Mouse (Mus musculus): ENCODE measurements at regions not wholly inside any gene's neighbourhood (a gene's known extent, or its start where the extent isn't known, plus 50 kb on each side); places are given as distances from the start of the nearest gene placed in this dataset.

GRCm38 (mm10) chr2:159534951-159535350 lies 740.3 kb downstream of the Dhx35 start:
- DNase-seq (ENCODE audit: extremely low spot score), result no peak

DNA sequence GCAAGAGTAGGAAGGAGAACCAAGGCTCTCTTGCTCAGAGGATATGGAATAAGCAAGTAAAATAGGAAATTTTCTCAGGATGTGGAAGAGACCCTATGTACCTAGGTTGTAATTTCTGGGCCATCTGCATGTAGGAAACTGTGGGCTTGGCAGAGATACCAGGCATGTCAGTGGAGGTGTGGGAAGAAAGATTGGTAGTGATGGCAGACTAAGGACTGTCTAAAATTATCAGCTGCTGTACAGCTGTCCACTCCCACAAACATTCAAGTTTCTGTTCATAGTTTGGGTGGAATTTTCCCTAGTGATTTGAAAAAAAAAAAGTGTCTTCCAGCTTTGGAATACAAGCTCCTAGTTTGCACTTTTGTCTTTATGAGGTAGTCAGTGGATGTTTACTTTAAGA lies 744.7 kb downstream of the Dhx35 start:
- DNase-seq (ENCODE audit: extremely low spot score), result no peak

- no peak for DNase-seq (ENCODE audit: extremely low spot score)
These were observed 763.0 kb downstream of the Dhx35 start for GRCm38 (mm10) chr2:159557567-159557966.

DNA sequence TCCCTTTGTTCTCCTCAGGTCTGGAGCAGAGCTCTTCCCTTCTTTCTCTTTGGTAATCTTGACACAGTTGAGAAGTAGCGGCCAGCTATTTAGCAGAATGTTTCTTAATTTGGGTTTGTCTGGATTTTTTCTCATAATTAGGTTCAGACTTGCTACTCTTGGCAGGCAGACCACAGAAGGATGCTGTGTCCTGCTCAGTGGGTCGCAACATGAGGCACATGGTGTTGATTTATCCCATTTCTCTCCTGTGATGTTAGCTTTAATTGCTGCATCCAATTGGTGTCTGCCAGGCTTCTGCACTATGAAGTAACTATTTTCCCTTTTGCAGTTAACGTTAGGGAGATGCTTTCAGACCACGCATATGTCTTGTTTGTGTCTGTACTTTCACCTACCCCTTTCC lies 768.7 kb downstream of the Gm826 start:
- DNase-seq (ENCODE audit: extremely low spot score), result no peak

GRCm38 (mm10) chr2:159565921-159566320 lies 768.0 kb downstream of the Gm826 start:
- no peak for DNase-seq (ENCODE audit: extremely low spot score)

DNA sequence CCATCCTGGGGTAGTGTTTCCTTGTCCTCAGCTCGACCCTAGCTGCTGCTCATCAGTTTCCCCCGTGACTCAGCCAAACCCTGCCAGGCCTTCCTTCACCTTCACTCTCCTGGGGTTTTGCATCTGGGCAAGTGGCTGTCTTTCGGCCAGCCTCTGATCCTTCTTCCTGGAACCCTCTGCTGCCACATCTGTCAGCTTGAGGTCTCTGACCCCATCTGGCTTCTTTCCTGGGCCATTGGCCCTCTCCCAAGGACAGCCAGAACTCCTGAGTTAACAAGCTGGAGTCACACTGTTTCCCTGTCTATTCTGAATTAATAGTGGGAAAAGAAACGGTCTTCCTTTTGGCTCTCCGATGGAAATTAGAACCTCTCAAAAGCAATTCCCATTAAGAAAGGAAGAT lies 767.5 kb downstream of the Gm826 start:
- no peak for DNase-seq (ENCODE audit: extremely low spot score)

DNA sequence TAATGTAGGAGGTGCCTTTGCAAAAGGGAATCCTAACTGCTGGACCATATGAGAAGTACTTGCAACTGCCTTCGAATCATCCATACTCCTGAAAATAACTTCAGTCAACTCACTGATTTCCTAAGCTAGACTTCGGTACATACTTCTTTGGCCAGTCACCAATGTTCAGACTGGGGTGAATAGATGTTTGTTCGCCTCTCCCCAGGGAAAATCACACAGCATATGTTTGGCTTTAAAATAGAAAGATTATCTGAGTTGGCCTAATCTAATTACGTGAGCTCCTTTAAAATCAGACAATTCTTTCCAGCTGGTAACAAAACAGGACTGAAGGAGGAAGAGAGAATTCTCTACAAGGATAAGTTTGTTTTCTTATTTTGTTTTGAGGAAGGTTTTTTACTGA lies 765.6 kb downstream of the Gm826 start:
- no peak for DNase-seq (ENCODE audit: extremely low spot score)

DNA sequence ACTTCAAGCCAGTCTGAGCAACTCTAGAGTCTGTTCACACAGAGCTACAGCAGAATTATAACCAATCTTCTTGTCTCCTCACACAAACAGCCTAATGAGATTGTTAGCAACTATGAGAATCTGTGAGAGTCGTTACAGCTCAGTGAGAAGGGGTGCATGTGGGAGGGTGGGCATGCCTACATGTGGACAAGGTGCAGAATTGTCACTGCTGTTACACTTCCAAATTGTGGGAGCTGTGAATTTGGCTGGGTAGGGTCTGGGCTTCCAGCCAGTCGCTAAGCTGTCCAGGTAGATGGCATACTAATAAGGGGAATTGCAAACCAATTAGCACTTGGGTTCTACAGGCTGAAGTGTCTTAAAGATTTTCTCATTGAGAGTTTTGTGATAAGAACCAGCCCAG lies 762.1 kb downstream of the Gm826 start:
- no peak for DNase-seq (ENCODE audit: extremely low spot score)

DNA sequence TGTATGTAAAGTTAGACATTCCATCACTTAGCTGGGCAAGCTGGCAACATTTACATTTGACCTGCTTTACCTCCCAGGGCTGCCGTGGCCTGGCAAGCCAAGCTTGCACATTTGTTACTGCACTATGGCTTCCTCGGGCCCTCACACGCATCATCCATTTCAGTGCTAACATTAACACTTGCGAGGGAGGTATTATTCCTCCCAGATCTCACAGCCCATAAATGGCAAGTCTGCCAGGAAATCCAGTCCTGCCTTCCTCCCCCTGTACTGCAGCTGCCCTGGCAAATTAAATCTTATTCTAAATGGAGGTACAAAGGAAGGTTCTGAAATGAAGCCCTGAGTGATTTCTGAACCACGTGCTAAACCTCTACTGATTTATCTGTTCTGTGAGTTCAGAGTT lies 758.7 kb downstream of the Gm826 start:
- DNase-seq (ENCODE audit: extremely low spot score), result no peak

DNA sequence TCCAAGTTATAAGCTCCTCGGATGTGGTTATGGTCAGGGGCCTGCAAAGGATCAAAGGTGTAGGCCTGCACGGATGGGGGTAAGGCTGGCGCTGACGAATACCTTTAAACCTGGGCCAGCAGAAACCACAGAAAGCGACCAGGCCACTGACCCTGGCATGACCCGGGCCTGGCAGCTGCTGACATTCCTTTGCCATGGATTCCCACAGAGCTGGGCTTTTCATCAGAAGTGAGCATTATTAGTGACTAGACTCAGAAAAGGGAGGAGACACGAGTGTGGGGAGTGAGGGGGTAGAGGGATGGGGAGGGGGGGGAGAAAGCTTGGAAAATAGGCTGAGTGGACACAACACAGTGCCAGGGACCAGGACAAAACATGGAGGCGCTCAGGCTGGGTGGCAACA lies 750.9 kb downstream of the Gm826 start:
- no peak for DNase-seq (ENCODE audit: extremely low spot score)

DNA sequence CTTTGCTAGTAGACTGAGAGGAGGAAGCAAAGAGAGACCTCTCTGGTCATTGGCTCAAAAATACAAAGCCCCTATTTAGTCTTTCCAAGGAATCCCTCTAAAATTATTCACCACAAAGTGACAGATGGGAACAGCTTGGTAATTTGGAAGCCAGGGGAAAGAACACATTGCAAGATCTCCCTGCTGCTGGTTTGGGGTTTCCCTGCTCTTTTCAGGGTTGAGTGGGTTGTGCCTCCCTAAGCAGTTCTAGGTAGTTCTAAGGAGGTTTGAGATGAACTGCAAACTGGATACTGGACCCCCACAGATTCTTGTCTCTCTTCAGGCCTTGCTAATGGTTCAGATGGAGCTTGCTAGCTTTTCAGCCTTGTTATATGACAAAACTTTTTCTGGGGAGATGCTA lies 749.3 kb downstream of the Gm826 start:
- DNase-seq (ENCODE audit: extremely low spot score), result no peak

DNA sequence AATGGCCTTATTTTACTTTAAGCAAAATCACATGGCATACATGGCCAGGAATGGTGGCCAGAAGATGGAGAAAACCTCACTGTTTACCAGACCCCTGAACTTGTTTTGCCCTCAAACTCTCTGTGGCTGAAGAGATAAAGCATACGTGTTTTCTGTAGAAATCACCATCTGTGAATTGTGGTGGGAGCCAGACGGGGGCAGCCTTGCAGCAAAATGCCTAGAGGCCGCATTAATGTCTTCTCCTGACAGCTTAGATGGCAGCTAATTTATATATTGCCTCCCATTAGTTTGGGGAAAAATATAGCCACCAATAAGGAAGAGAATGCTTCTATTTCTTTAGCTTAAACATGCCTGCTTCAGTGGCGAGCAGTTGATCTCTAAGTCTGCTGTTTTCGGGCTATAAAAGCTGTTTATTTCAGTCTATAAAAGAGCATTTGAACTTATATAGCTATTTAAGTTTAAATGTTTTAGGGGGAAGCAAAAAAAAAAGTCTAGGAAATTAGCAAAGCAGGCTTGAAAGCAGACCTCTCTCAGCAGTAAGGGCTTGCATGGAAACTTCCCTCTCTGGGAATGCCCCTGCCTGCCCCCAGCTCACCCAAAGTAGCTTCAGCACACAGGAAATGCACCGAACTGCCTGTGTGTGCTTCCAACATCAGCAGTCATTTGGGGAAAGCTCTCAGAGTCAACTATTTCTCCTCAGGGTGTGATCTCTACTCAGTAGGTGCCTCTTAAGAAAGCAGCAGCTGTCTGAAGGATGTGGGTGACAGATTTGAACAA lies 747.1 kb downstream of the Gm826 start:
- DNase-seq (ENCODE audit: extremely low spot score), result no peak

- DNase-seq (ENCODE audit: extremely low spot score), result no peak
These were observed 742.4 kb downstream of the Gm826 start for GRCm38 (mm10) chr2:159591396-159592124.

GRCm38 (mm10) chr2:159592841-159593240 lies 741.1 kb downstream of the Gm826 start:
- DNase-seq (ENCODE audit: extremely low spot score), result no peak

GRCm38 (mm10) chr2:159596285-159596684 lies 737.7 kb downstream of the Gm826 start:
- DNase-seq (ENCODE audit: extremely low spot score), result no peak

DNA sequence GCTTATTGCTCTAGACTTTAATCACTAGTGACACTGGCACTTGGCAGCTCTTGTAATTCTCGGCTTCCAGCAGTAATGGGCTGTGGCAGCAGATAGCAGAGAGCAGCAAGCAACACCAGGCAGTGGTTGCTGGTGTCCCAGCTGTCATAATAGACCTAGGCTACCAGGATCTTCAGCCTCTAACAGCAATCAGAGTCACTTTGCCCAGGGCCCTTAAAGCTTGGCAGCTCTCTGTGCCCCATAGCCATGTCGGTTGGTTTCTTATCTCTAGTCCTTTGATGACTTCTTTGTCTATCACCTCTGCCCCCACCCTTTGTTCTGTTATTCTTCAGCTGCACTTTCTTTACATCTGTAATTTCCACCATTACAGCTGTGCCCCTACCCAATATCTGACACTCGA lies 735.9 kb downstream of the Gm826 start:
- no peak for DNase-seq (ENCODE audit: extremely low spot score)

DNA sequence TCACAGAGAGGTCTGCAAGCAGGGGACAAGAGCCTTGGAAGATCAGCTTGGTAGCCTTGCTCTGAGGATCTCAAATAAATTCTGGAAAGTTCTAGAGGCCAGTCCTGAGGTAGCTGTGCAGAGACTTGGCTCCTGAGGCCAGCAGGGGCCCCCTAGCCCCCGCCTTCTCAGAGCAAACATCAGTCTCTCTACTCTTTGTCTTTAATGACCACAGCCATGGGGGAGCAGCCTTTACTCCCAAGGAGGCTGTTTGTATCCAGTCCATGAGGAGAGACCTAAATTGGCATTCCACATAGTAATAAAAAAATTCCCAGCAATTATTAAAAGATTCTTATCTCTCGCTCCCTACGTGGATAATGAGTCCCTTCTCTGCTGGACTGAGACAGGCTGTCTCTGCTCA lies 726.8 kb downstream of the Gm826 start:
- no peak for DNase-seq (ENCODE audit: extremely low spot score)

GRCm38 (mm10) chr2:159610451-159610850 lies 723.5 kb downstream of the Gm826 start:
- DNase-seq (ENCODE audit: extremely low spot score), result no peak

GRCm38 (mm10) chr2:159616685-159617084 lies 717.3 kb downstream of the Gm826 start:
- no peak for DNase-seq (ENCODE audit: extremely low spot score)

DNA sequence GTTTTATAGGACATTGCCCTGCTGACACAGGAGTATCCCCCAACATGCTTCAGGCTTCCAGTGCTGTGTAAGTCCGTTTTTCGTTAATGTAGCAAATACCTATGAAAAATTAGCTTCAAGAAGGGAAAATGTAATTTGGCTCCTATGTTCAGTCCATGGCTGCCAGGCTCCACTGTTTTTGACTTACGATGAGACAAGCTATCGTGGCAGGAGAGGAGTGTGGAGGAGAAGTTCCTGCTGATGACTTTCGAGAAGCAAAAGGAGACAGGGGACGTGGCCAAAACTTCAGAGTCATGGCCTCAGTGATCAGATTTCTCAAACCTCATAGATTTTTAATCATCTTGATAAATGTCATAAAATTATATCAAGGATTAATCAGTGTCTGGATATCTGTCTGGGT lies 712.7 kb downstream of the Gm826 start:
- DNase-seq (ENCODE audit: extremely low spot score), result no peak

DNA sequence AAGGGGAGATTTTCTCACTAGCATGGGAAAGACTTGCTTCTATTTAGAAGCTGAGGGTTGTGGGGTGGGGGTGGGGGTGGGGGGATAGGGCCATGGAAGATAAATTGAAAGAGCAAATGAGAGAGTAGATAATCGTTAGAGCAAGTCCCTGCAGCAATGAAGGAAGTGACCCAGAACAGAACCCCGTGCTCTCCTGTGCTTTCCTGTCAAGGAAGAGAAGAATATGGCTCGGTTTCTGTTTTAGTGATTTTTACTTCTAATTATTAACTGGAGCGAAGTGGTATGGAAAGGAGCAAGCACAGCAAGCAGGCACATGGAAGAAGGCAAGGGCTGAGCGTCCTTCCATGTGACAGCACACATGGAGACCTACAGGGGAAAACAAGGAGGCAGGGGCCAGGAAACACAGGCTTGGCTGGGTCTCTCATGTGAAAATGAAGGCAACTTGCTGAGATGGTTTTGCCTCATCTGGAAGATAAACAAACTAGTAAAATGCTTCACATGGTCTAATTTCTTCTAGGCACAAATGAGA lies 711.8 kb downstream of the Gm826 start:
- no peak for DNase-seq (ENCODE audit: extremely low spot score)

- no peak for DNase-seq (ENCODE audit: extremely low spot score)
These were observed 708.7 kb downstream of the Gm826 start for GRCm38 (mm10) chr2:159625306-159625705.

DNA sequence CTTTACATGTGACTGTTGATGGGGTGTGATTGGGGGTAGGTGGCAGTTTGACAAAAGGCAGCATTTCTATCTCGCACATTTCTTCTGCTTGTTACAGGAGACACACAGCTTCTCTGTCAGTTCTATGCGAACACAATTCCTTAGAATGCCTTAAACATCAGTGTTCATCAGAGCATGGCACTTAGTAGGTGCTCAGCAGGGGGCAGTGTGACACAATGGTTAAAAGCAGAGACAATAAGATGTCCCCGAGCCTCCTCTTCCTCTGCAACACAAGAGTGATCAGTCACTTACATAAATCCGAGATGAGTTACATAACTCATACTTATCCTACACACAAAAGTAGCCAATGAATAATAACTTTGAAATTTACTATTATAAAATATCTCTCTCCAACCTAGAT lies 688.1 kb downstream of the Gm826 start:
- DNase-seq (ENCODE audit: extremely low spot score), result peak; percentile 23

Measured in embryo, embryonic 9.5 days (tissue).